Mouse (Mus musculus) cortical plate, adult 2 months (tissue): ENCODE measurements around the gene Fabp7.

Experiments
- CTCF ChIP-seq: fragments of 200-500 bp; IDR thresholded peaks from 2 replicates; pipeline ENCODE4 v1.5.1; 2011; ENCODE audit warnings: mild to moderate bottlenecking, control low read depth, low read length; ENCODE audit not compliant: insufficient read depth; ENCODE audit errors: extremely low read depth
- POLR2A ChIP-seq: fragments of 200-500 bp; IDR thresholded peaks from 2 replicates; pipeline ENCODE4 v1.6.1; 2011; ENCODE audit warnings: mild to moderate bottlenecking, low read length, control low read depth; ENCODE audit not compliant: insufficient read depth; ENCODE audit errors: extremely low read depth

- no peak for TF ChIP-seq POLR2A
- no peak for TF ChIP-seq CTCF
Observed at GRCm38 (mm10) chr10:57753343-57753742, 31.3 kb upstream of the Fabp7 start.
